Mouse (Mus musculus): ENCODE results near the gene Plekha6.

Gene Plekha6

DNA sequence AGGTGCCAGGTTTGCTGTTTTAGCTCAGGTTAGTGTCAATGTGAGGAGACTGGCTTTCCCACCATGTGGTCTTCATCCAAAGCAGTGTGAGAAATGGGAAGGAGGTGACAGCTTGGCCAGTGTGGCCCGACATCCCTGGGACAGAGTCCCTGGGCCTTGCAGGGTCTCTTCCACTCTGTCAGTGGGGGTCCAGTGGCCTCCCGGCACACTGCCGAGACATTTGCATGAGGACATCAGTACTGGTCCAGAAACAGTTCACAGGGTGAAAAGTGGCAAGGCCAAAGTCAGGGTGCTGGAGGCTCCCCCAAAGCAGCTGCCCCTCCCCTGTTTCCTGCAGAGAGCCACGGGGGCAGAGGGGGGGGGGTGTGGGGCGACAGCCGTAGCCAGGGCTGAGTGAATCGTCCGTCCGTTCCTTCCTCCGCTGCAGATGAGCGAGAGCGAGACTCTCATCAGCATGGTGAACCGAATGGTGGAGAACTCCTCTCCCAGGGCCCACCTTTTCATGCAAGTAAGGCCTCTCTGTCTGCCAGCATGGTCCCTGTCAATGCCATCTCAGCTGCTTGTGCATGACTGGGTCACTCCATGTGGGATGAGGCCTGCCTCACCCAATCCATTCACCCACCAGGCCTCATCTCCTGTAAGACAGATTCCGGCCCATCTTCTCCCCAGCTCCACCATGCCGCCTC is 115.1 kb downstream of the Plekha6 start:
- in situ Hi-C loops (cut with MboI; ENCODE audit: low pct_unique_long_range_greater_than_20kb in 1 of 2, low sequenced_read_pairs in 2 of 2, unreplicated experiment in 1 of 2) = no loop called here

DNA sequence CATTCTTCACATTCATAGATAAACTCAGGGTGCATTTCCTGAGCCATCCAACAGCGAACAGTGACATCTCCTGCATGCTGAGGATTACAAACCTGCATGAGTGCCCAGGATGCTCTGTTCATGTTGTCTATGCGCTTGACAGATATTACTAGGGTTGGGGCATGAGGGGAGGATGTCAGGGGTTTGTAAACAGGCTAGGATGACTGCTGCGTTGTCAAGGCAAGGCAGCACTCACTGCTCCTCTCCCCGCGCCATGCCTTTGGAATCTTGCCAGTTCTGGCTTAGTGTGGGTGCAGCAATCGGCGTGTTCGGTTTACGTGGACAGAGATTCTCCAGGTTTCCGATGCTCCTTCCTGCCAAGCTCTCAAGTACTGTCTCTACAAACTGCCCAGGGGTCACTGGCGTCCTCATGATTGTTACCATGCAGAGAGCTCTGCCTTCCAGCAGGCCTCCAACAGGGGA is 115.7 kb downstream of the Plekha6 start:
- in situ Hi-C loops (cut with MboI; ENCODE audit: low pct_unique_long_range_greater_than_20kb in 1 of 2, low sequenced_read_pairs in 2 of 2, unreplicated experiment in 1 of 2) = no loop called here

DNA sequence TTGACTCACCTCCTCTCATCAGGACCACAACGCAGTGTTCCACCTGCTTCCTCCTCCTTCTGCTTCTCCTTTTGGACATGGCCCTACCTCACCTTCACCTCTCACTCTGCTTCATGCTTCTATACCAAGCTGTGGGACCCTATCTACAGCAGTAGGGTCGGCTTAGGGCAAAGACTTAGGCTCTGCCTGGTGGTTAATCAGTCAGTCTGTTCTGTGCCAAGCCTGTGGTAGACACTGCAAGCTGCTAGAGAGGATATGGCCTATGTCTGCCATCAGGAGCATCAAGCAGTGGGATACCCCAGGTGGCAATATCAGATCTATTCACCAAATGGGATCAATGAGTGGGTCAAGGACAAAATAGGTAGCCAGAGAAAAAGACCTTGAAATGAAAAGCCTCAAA is 116.5 kb downstream of the Plekha6 start:
- in situ Hi-C loops (cut with MboI; ENCODE audit: low pct_unique_long_range_greater_than_20kb in 1 of 2, low sequenced_read_pairs in 2 of 2, unreplicated experiment in 1 of 2) = no loop called here

DNA sequence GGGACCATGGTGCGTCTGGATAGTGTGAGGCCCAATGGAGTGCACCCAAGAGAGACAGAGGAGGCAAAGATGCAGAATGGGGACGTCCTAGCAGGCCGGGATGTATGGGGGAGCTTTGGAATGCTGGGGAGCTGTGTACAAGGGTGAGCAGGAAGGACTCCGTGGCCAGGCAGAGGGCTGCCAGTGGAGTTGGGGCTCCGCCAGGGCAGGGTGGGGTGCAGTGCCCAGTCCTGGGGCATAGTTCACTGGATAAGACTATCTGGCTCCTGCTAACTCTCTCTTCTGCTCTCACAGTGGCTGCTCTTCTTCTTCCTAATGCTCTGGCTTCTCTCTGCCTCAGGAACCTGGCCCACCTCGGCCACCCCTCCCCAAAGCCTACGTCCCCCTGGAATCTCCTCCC is 121.9 kb downstream of the Plekha6 start:
- in situ Hi-C loops (cut with MboI; ENCODE audit: low pct_unique_long_range_greater_than_20kb in 1 of 2, low sequenced_read_pairs in 2 of 2, unreplicated experiment in 1 of 2) = no loop called here

DNA sequence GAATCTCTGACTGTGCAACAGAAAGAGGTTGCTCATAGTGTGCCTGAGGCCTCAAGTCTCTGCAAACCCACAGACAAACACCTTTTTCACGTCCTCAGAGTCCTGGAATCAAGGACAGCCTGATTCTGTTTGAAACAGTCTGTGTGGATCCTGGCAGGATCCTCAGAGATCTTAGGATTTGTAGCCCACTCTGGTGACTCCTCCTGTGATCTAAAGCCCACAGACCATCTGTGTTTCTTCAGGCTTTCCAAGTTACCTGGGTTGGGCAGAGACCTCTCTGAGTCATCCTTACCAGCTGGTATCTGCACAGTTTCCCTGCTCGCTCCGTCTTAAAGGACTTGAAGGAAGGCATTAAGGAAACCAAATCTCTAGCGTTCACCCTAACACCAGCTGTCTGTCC is 123.0 kb downstream of the Plekha6 start:
- in situ Hi-C loops (cut with MboI; ENCODE audit: low pct_unique_long_range_greater_than_20kb in 1 of 2, low sequenced_read_pairs in 2 of 2, unreplicated experiment in 1 of 2) = no loop called here

DNA sequence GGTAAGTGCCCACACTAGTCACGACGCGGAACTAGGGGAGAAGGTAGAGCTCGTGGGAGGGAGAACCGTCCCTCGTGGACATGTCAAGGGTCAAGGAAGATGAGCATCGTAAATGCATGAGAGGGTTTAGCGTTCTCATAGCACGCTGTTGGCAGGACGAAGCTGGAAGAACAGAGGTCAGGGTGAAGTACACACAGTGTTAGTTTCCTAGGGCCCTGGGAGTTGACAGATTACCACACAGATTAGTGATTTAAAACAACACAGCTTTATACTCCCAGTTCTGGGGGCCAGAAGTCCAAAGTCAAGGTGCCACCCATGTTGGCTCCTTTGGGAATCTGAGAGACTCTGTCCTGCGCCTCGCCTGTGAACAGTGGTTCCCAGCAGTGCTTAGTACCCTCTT is 123.9 kb downstream of the Plekha6 start:
- in situ Hi-C loops (cut with MboI; ENCODE audit: low pct_unique_long_range_greater_than_20kb in 1 of 2, low sequenced_read_pairs in 2 of 2, unreplicated experiment in 1 of 2) = no loop called here

DNA sequence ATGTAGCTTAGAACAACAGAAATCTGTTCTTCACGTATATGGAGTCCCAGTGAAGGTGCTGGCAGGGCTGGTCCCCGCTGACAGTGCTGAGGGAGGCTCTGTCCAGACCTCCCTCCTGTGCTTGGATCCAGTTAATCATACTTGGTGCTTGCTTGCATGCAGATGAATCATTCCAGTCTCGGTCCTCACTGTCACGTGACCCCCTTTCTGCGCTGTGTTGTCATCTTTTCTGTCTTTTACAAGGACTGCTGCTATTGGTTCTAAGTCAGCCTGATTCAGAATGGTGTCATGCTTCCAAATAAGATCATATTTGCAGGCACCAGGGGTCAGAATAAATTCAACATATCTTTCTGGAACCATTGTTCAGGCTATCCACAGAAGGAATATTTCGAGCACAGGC is 127.9 kb downstream of the Plekha6 start:
- in situ Hi-C loops (cut with MboI; ENCODE audit: low pct_unique_long_range_greater_than_20kb in 1 of 2, low sequenced_read_pairs in 2 of 2, unreplicated experiment in 1 of 2) = no loop called here

DNA sequence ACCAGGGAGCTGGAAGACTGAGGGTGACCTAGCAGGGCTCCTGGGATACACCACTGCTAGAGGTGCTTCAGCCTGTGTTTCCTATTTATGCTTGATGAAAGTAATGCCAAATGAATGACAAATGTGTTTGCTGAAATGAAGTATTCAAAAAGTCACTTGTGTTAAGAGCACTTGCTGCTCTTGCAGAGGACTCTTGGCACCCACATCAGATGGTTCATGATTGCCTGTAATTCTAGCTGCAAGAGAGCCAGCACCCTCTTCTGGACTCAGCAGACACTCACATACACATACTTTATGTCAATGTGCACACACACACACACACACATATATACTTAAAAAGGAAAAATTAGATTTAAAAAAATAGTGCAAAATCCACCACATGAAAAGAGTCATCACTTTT is 128.6 kb downstream of the Plekha6 start:
- in situ Hi-C loops (cut with MboI; ENCODE audit: low pct_unique_long_range_greater_than_20kb in 1 of 2, low sequenced_read_pairs in 2 of 2, unreplicated experiment in 1 of 2) = no loop called here

DNA sequence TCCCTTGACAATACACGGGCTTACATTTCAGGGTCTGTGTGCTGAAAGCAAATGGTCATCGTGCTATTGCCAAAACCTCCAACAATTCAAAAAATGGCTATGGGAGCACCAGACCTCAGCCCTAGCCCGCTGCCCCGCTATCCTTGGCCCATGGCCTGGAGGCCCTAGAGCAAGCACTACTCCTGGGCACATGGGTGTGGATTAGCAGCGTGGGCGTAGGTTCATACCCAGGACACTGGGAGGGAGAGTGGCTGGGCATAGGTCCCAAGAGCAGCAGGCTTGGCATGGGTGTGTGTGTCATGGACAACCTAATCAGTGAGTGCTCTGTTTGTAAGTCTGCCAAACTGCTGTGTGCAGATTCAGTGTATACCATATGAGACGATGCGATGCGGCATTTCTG is 132.4 kb downstream of the Plekha6 start:
- in situ Hi-C loops (cut with MboI; ENCODE audit: low pct_unique_long_range_greater_than_20kb in 1 of 2, low sequenced_read_pairs in 2 of 2, unreplicated experiment in 1 of 2) = no loop called here

DNA sequence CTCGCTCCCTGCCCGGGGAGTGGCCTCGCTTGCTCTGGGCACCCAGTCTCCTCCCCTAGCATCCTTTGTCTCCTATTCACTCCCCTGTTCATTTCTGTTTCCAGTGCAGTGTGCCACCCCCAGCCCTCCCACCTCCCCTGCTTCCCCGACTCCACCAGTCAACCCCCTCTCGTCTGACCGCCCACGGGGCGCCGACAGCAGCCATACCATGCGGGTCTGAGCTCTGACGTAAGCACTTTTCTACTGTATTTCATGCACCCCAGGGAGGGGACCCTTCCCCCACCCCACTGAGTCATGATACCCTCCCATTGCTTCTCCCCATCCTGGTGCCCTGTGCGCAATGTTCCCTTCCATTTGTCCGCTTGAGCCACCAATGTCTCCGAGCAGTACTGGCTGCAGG is 134.8 kb downstream of the Plekha6 start:
- in situ Hi-C loops (cut with MboI; ENCODE audit: low pct_unique_long_range_greater_than_20kb in 1 of 2, low sequenced_read_pairs in 2 of 2, unreplicated experiment in 1 of 2) = no loop called here

DNA sequence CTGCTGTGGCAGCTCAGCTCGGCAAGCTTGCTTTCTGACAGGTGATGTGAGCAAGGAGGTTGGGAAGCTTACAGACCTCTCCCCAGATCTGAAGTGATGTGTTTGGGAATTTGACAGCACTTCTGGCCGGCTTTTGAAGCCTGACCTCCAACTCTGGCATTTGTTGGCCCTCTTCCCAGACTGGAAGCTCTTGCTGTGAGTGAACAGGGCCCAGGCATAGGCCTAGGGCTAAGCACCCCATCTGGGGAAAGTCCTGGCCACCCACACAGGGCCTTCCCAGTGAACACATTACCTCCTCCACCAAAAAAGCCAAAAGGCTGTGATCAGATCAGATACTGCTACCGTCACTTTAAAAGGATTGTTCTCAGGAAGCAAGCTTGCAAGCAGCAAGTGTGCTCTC is 138.5 kb downstream of the Plekha6 start:
- in situ Hi-C loops (cut with MboI; ENCODE audit: low pct_unique_long_range_greater_than_20kb in 1 of 2, low sequenced_read_pairs in 2 of 2, unreplicated experiment in 1 of 2) = loop anchor here (5.0 kb wide), 1 partner anchor 125 kb away; no protein-coding TSS in a partner anchor

DNA sequence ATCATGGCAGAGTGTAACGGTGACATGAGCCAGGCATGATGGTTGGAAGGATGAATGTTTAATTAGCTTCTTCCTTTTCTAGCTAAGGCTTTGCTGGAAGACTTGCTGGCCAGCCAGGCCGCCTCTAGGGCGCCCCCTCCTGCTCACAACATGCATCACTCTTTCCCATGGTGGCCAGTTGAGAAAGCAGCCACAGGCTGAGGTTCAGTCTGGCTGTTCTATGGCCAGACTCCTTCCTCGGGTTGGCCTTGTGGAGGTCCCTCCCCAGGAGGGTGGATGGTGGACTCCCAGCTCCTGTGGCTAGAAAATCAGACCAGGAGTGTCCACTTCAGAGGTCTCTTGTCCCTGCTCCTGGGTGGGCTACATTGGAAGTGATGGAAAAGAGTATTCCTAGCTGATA is 142.8 kb downstream of the Plekha6 start:
- in situ Hi-C loops (cut with MboI; ENCODE audit: low pct_unique_long_range_greater_than_20kb in 1 of 2, low sequenced_read_pairs in 2 of 2, unreplicated experiment in 1 of 2) = no loop called here

DNA sequence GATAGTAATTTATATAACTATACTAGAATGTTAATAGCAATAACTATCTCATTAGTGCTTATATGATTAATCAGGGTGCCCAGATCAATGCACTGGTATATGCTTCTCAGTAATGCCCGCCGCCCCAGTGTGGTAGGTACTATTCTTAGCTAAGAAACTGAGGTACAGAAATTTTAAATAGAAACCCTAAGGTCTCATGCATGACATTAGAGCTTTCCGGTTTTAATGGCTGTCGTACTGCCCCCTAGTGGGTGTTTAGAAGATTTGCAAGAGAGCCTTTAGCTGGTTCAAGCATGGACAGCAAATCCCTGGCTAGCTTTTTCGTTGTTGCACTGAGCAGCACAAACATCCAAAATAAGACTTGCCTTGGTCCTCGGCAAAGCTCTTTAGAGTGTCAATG is 143.3 kb downstream of the Plekha6 start:
- in situ Hi-C loops (cut with MboI; ENCODE audit: low pct_unique_long_range_greater_than_20kb in 1 of 2, low sequenced_read_pairs in 2 of 2, unreplicated experiment in 1 of 2) = no loop called here

DNA sequence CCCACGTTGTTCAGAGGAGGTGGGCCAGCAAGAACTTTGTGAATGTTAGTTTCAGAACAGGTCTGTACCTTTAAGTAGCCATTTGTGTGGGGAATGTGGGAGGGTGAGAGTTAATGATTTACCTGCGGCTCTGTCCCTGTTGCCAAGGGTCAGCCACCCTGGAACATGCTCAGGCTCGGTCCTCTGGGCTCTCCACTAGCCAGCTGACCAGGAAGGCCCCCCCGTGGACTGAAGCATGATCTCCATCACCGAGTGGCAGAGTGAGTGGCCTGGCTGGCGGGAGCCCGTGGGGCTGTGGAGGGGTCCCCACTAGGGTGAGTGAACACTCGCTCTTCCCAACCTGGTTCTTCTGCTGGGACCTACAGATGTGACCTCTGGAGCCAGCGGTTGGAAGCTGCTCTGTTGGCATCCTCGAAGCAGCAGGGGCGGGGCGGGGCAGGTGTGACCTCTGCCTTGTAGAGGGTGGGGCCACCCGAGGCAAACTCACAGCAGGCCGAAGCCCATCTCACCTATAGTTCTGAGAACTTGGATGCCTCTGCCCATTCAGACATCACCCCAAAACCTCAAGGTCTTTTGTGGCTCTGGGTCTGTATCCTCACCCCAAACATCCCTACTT is 145.8 kb downstream of the Plekha6 start, which contains the start of gene Golt1a:
Gene Golt1a (plus strand): TSS at position 149 of the 616 bp plus-strand sequence.
- in situ Hi-C loops (cut with MboI; ENCODE audit: low pct_unique_long_range_greater_than_20kb in 1 of 2, low sequenced_read_pairs in 2 of 2, unreplicated experiment in 1 of 2) = no loop called here

DNA sequence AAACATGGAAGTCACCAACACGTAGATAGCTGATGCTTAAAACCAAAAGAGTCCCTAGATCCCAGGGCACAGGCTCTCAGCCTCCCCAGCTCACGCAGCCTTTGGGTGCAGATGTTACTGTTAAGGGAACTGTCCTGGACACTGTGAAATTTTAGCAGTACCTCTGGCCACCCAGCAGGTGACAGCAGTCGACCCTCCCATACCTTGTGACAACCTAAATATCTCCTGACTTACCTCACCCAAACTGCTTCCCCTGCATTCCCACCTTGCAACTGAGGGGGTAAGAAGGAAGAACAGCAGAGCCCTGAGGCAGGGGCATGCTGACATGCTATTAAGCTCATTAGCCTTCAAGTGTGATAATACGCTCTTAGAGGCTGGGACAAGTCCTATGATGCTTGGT is 147.2 kb downstream of the Plekha6 start:
- in situ Hi-C loops (cut with MboI; ENCODE audit: low pct_unique_long_range_greater_than_20kb in 1 of 2, low sequenced_read_pairs in 2 of 2, unreplicated experiment in 1 of 2) = no loop called here

DNA sequence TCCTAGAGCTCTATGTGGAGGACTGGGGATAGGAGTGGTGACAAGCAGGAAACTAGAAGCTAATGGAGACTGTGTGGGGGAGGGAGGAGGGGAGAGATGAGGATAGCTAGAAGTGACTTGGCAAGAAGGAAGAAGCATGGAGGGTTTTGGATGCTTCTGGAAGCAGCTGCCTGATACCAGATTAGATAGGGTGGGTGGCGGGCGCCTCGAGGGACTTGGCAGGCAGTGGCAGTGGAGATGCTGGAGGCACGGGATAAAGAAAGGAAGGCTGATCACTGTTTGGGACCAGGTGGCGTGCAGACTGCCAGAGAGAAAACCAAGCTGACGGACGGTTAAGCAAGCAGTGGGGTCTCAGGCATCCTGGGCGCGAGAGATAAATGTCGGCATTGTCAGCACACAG is 147.9 kb downstream of the Plekha6 start:
- in situ Hi-C loops (cut with MboI; ENCODE audit: low pct_unique_long_range_greater_than_20kb in 1 of 2, low sequenced_read_pairs in 2 of 2, unreplicated experiment in 1 of 2) = no loop called here

DNA sequence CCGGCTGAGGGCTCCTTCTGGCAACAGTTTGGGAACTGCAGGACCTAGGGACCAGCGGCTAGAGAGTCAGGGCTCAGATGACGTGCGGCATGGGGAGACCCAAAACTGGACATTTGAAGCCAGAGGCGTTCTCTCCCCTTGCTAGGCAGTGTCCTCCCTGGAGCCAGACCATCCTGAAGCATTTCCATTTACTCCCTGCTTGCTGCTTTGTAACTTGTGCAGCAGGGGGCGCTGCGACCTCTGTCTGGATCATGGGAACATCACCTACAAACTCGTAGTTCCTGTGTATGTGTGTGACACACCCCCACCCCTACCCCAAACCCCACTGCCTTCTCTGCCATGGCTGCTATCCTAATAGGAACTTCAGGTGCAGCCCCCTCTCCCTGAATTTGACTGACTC is 150.4 kb downstream of the Plekha6 start:
- in situ Hi-C loops (cut with MboI; ENCODE audit: low pct_unique_long_range_greater_than_20kb in 1 of 2, low sequenced_read_pairs in 2 of 2, unreplicated experiment in 1 of 2) = no loop called here

DNA sequence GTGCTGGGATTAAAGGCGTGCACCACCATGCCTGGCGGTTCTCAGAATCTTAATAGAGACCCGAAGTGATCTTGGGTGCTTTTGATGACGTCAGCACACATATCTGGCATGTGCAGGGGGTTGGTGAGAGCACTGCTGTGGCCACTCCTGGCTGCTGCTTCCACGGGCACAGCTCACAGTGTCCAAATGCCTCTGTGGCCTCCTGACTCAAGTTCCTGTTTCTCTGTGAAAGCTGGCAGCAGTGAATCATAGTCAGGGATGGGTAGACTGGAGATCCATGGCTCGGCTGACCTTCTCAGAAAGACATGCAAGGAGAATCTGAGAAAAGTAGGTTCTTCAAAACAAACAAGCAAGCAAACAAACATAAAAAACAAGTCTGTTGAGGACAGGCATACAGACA is 151.8 kb downstream of the Plekha6 start:
- in situ Hi-C loops (cut with MboI; ENCODE audit: low pct_unique_long_range_greater_than_20kb in 1 of 2, low sequenced_read_pairs in 2 of 2, unreplicated experiment in 1 of 2) = loop anchor here (5.0 kb wide), 2 partner anchors 37 to 297 kb away; partner anchors contain the start of genes Ren1 (in 2 of the 2) and Snrpe (in 1 of the 2)

DNA sequence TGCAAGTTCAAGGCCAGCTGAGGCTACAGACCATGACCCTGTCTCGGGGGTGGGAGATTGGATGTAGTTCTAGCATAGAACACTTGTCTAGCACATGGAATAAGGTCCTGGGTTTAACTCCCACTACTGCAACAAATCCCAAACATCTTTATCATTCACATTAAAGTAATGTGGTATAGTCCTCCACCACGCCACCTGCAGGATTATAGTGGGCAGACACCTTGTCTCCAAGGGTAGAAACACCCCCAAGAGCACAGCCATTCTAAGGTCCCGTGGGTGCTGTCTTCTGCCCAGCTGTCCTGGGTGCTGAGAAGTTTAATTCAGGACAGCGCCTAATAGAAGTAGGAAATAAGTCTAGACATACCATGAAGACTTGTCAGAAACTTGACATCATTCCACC is 152.6 kb downstream of the Plekha6 start:
- in situ Hi-C loops (cut with MboI; ENCODE audit: low pct_unique_long_range_greater_than_20kb in 1 of 2, low sequenced_read_pairs in 2 of 2, unreplicated experiment in 1 of 2) = loop anchor here (5.0 kb wide), 2 partner anchors 36 to 296 kb away; partner anchors contain the start of genes Ren1 (in 2 of the 2) and Snrpe (in 1 of the 2)

DNA sequence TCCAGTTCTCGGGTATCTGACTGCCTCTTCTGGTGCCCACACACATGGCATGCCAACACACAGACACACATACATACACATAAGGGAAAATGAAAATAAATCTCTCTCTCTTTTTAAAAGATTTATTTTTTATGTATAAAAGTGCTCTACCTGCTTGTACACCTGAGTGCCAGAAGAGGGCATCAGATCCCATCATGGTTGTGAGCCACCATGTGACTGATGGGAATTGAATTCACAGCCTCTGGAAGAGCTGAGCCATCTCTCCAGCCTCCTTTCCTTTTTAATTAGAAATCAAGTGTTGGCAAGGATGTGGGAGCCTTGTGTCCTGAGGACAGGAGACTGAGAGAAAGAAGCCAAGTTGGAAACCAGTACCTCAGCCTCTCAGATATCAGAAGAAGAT is 153.1 kb downstream of the Plekha6 start:
- in situ Hi-C loops (cut with MboI; ENCODE audit: low pct_unique_long_range_greater_than_20kb in 1 of 2, low sequenced_read_pairs in 2 of 2, unreplicated experiment in 1 of 2) = loop anchor here (5.0 kb wide), 2 partner anchors 35 to 295 kb away; partner anchors contain the start of genes Ren1 (in 2 of the 2) and Snrpe (in 1 of the 2)
